Mouse (Mus musculus): ENCODE data around the gene Cfap36. TPM values are rescaled to one million over a fixed set of nuclear protein-coding genes. Genes with fewer than 3 reads are reported as not detected.

Gene Cfap36
- total RNA-seq, 2 experiments from 2014 or later, result 121 to 126 TPM

GRCm38 (mm10) chr11:29238047-29238446, 9.2 kb downstream of the Cfap36 start:
- no peak overlapping the region for H3K27ac ChIP-seq
- TF ChIP-seq CTCF (IDR thresholded peaks at IDR 0.05), result no peak; the same call in none of the 2 replicates
- intact Hi-C loops (cut with DNase I), result no loop called here
- no peak for DNase-seq (ENCODE audit: extremely low spot score in 1 of 2, low spot score in 2 of 2)
- no peak overlapping the region for H3K4me3 ChIP-seq

- no peak for DNase-seq (ENCODE audit: extremely low spot score in 1 of 2, low spot score in 2 of 2)
- H3K4me3 ChIP-seq, result no peak overlapping the region
- intact Hi-C loops (cut with DNase I), result no loop called here
- no peak for TF ChIP-seq CTCF (IDR thresholded peaks at IDR 0.05)
- no peak overlapping the region for H3K27ac ChIP-seq
These were observed 9.8 kb downstream of the Cfap36 start for GRCm38 (mm10) chr11:29237364-29237763.

- no peak overlapping the region for H3K4me3 ChIP-seq
- TF ChIP-seq CTCF (IDR thresholded peaks at IDR 0.05), result no peak
- no peak overlapping the region for H3K27ac ChIP-seq
- intact Hi-C loops (cut with DNase I), result no loop called here
- no peak for DNase-seq (ENCODE audit: extremely low spot score in 1 of 2, low spot score in 2 of 2)
These were observed 13.6 kb downstream of the Cfap36 start for GRCm38 (mm10) chr11:29233569-29233968.

GRCm38 (mm10) chr11:29228957-29229356, 18.3 kb downstream of the Cfap36 start:
- no peak for TF ChIP-seq CTCF (IDR thresholded peaks at IDR 0.05)
- DNase-seq (ENCODE audit: extremely low spot score in 1 of 2, low spot score in 2 of 2), result no peak
- intact Hi-C loops (cut with DNase I), result no loop called here
- Histone ChIP-seq H3K4me3 (no peak overlapping the region), H3K27ac (no peak overlapping the region)

- Histone ChIP-seq H3K4me3 (no peak overlapping the region), H3K27ac (no peak overlapping the region)
- no peak for TF ChIP-seq CTCF (IDR thresholded peaks at IDR 0.05)
- intact Hi-C loops (cut with DNase I), result no loop called here
- DNase-seq (ENCODE audit: extremely low spot score in 1 of 2, low spot score in 2 of 2), result no peak
These were observed 22.5 kb downstream of the Cfap36 start for GRCm38 (mm10) chr11:29224754-29225153.

- Histone ChIP-seq H3K27ac (no peak overlapping the region), H3K4me3 (no peak overlapping the region)
- TF ChIP-seq CTCF (IDR thresholded peaks at IDR 0.05), result no peak
- intact Hi-C loops (cut with DNase I), result no loop called here
- DNase-seq (ENCODE audit: extremely low spot score in 1 of 2, low spot score in 2 of 2), result no peak
These were observed 24.9 kb downstream of the Cfap36 start for GRCm38 (mm10) chr11:29222310-29222709.

DNA sequence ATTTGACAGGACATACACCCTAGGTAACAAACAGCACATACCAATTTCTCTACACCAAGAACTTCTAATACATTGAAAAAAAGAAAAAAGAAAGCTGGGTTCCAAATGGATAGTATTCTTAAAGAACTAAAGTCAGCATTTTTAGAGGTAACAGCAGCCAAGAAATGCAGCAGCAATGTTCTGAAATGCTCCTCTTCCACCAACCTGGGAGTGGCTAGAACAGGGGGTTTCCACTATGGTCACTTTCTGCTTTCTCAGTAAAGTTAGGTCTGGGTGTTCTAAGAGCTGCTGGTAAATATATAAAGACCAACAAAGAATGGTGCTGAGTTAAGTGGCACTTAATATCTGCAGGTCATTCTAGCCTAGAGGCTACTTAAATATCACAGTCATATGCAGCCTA, 28.2 kb downstream of the Cfap36 start:
- no peak for DNase-seq (ENCODE audit: extremely low spot score in 1 of 2, low spot score in 2 of 2)
- no peak for TF ChIP-seq CTCF (IDR thresholded peaks at IDR 0.05)
- intact Hi-C loops (cut with DNase I), result no loop called here
- Histone ChIP-seq H3K27ac (no peak overlapping the region), H3K4me3 (no peak overlapping the region)

GRCm38 (mm10) chr11:29216196-29216595, 31.0 kb downstream of the Cfap36 start:
- intact Hi-C loops (cut with DNase I), result no loop called here
- H3K27ac ChIP-seq, result no peak overlapping the region
- DNase-seq (ENCODE audit: extremely low spot score in 1 of 2, low spot score in 2 of 2), result no peak
- H3K4me3 ChIP-seq, result no peak overlapping the region
- no peak for TF ChIP-seq CTCF (IDR thresholded peaks at IDR 0.05)

DNA sequence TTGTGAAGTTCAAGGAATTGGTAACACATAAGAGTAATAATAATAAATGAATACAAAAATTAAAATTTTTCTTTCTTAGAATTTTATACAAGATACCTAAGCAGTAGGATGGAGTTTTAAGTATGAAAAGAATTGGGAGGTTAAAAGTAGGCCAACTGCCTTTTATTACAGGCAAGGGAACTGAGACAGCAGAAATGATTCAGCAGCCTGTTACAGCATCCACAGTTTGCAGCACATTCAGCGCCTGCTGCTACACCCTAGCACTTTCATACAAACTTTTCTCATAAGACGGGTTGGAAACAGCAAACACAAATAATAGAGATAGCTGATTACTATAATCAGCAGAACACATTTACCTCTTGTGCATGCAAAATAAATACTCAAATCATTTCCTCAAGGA, 37.4 kb downstream of the Cfap36 start:
- no peak for TF ChIP-seq CTCF (IDR thresholded peaks at IDR 0.05)
- Histone ChIP-seq H3K4me3 (no peak overlapping the region), H3K27ac (no peak overlapping the region)
- DNase-seq (ENCODE audit: extremely low spot score in 1 of 2, low spot score in 2 of 2), result no peak
- intact Hi-C loops (cut with DNase I), result no loop called here

GRCm38 (mm10) chr11:29203653-29204052, 43.6 kb downstream of the Cfap36 start:
- peak; percentile 21 for TF ChIP-seq CTCF (IDR thresholded peaks at IDR 0.05)

DNA sequence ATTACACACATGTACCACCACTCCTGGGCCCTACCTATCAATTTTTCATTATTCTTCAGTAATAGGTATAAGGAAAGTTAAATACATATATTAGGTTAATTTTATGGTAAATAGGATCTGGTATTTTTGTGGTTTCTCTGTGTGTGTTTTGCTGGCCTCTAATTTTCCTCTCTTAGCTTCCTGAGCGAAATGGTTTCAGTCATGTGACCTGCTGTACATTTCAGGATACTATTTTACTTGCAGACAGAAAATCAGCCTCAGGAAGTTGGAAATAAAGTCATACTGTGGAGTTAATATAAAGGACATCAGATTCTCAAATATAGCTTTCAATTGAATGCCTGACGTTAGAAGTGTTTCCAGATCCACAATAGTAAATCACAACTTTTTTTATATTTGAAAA, 58.2 kb downstream of the Cfap36 start:
- no peak for DNase-seq (ENCODE audit: extremely low spot score in 1 of 2, low spot score in 2 of 2)
- intact Hi-C loops (cut with DNase I), result no loop called here
- H3K27ac ChIP-seq, result no peak overlapping the region
- no peak for TF ChIP-seq CTCF (IDR thresholded peaks at IDR 0.05)
- no peak overlapping the region for H3K4me3 ChIP-seq

More at GRCm38 (mm10) chr11:29203653-29204052, 43.6 kb downstream of the Cfap36 start:
- Histone ChIP-seq H3K4me3 (no peak overlapping the region), H3K27ac (no peak overlapping the region)
- DNase-seq (ENCODE audit: extremely low spot score in 1 of 2, low spot score in 2 of 2), result no peak
- intact Hi-C loops (cut with DNase I), result no loop called here

GRCm38 (mm10) chr11:29181751-29182150, 65.5 kb downstream of the Cfap36 start:
- H3K27ac ChIP-seq, result no peak overlapping the region
- no peak for TF ChIP-seq CTCF (IDR thresholded peaks at IDR 0.05)
- intact Hi-C loops (cut with DNase I), result no loop called here
- H3K4me3 ChIP-seq, result no peak overlapping the region
- DNase-seq (ENCODE audit: extremely low spot score in 1 of 2, low spot score in 2 of 2), result no peak

DNA sequence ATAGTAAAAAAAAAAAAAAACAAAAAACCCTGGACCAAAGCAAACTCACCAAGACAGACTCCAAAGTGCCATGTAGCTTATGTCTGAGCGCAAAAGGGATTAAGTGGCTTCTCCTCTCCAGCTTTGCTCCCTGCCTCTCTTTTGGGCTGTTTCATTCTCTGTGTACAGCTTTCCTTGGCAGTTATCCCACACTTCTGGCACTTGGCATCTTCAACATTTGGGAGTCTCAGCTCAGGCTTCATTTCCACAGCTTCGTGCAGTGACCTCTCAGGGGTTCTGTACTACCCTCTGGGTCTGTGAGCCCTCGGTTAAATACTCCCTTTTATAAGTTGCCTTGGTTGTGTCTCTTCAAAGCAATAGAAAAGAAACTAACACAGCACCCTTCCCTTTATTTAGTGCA, 66.6 kb downstream of the Cfap36 start:
- DNase-seq (ENCODE audit: extremely low spot score in 1 of 2, low spot score in 2 of 2), result no peak
- Histone ChIP-seq H3K4me3 (no peak overlapping the region), H3K27ac (no peak overlapping the region)
- intact Hi-C loops (cut with DNase I), result no loop called here
- TF ChIP-seq CTCF (IDR thresholded peaks at IDR 0.05), result no peak

DNA sequence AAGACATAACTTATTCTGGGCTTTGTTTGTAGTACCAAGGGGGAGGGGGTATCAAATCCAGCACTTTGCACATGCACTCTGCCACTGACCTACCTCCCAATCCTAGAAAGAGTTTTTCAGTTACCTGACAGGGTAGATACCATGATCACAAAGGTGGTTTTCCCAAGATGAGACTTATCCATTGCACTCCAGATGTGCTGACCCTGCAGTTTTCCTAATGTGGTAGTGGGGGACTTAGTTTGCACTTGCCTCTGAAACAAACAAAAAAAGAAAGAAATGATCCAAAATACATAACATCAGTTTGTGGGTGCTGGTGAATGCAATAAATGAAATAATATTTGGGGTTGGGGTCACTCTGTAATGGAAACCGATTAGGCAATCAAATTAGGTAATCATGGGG, 67.9 kb downstream of the Cfap36 start:
- no peak for DNase-seq (ENCODE audit: extremely low spot score in 1 of 2, low spot score in 2 of 2)
- Histone ChIP-seq H3K4me3 (no peak overlapping the region), H3K27ac (no peak overlapping the region)
- intact Hi-C loops (cut with DNase I), result no loop called here
- no peak for TF ChIP-seq CTCF (IDR thresholded peaks at IDR 0.05)
